Mouse (Mus musculus) C2C12 (cell line): Measurements from ENCODE around the gene Cks1b. TPM values are rescaled to one million over a fixed set of nuclear protein-coding genes. Genes with fewer than 3 reads are reported as not detected.

ENCODE experiments used
- H3K27me3 ChIP-seq: one replicate; pipeline ENCODE4 v1.6.1; 2011; ENCODE audit not compliant: control insufficient read depth, insufficient read depth, insufficient read length
- H3K36me3 ChIP-seq: one replicate; pipeline ENCODE4 v1.6.1; 2011; ENCODE audit not compliant: control insufficient read depth, insufficient read depth
- H3K4me3 ChIP-seq: one replicate; pipeline ENCODE4 v1.5.1; 2011; ENCODE audit warnings: mild to moderate bottlenecking, control low read depth; ENCODE audit not compliant: poor library complexity, insufficient read depth, severe bottlenecking
- H3K79me2 ChIP-seq: one replicate; pipeline ENCODE4 v1.6.1; 2011; ENCODE audit not compliant: control insufficient read depth, insufficient read depth
- H3K79me3 ChIP-seq: one replicate; pipeline ENCODE4 v1.6.1; 2011; ENCODE audit warnings: low read depth, control low read depth
- H3ac ChIP-seq: one replicate; pipeline ENCODE3; 2011; ENCODE audit warnings: low read depth; ENCODE audit not compliant: control insufficient read depth, insufficient read length
- CEBPB ChIP-seq: IDR thresholded peaks from one replicate; pipeline ENCODE4 v1.6.1; 2011; ENCODE audit warnings: low read depth, mild to moderate bottlenecking, control low read depth, moderate library complexity
- CTCF ChIP-seq: IDR thresholded peaks from one replicate; pipeline ENCODE4 v1.5.1; 2011; ENCODE audit not compliant: control insufficient read depth, insufficient read depth, insufficient read length
- FOSL1 ChIP-seq: IDR thresholded peaks from one replicate; pipeline ENCODE4 v1.8.0; 2011; ENCODE audit warnings: mild to moderate bottlenecking, low read length; ENCODE audit not compliant: poor library complexity, insufficient read depth, severe bottlenecking
- MAX ChIP-seq: IDR thresholded peaks from one replicate; pipeline ENCODE4 v1.6.1; 2011; ENCODE audit warnings: mild to moderate bottlenecking, control low read depth
- MYOD1 ChIP-seq: IDR thresholded peaks from one replicate; pipeline ENCODE4 v1.6.1; 2011; ENCODE audit warnings: low read depth; ENCODE audit not compliant: control insufficient read depth, insufficient read length
- MYOG ChIP-seq: IDR thresholded peaks from one replicate; pipeline ENCODE4 v1.6.1; 2011; ENCODE audit not compliant: control insufficient read depth, insufficient read length; ENCODE audit errors: extremely low read depth
- USF1 ChIP-seq: IDR thresholded peaks from one replicate; pipeline ENCODE4 v1.6.1; 2011; ENCODE audit warnings: low read depth, mild to moderate bottlenecking, control low read depth, moderate library complexity
- polyA plus RNA-seq: library from polyadenylated mRNA; unstranded; fragments of >200 nt; fragmentation: generic; extraction: Trizol; gene quantifications from one replicate; pipeline ENCODE4 v1.2.1, GENCODE M21; 2012; ENCODE audit warnings: missing spikeins

The Cks1b gene
- polyA plus RNA-seq, 1 experiment = 446 TPM

GRCm38 (mm10) chr3:89454401-89455177 is 36.4 kb upstream of the Cks1b start, which contains the start of gene Pmvk:
Pmvk (plus strand) TSS chr3:89454541.
- TF ChIP-seq USF1 (no peak), MYOD1 (no peak)
- H3K79me3 ChIP-seq = no peaks in the 10 kb centered on the region

GRCm38 (mm10) chr3:89451916-89452315 is 33.7 kb upstream of the Cks1b start:
- Histone ChIP-seq H3K27me3 (no peaks in the 10 kb centered on the region), H3K79me2 (no peaks in the 10 kb centered on the region), H3K36me3 (no peaks in the 10 kb centered on the region), H3K4me3 (no peak overlapping the region), H3K79me3 (no peaks in the 10 kb centered on the region), H3ac (no peak overlapping the region)
- TF ChIP-seq CTCF = no peak
- no peak for TF ChIP-seq MYOD1
- no peak for TF ChIP-seq FOSL1
- TF ChIP-seq USF1 = no peak
- TF ChIP-seq MYOG = no peak
- no peak for TF ChIP-seq CEBPB
- TF ChIP-seq MAX = no peak

More at GRCm38 (mm10) chr3:89454401-89455177, 36.4 kb upstream of the Cks1b start, which contains the start of gene Pmvk:
- Histone ChIP-seq H3ac (no peak within 1 kb of the TSS), H3K36me3 (no peaks in the 10 kb centered on the region), H3K79me2 (no peaks in the 10 kb centered on the region), H3K4me3 (no peak within 1 kb of the TSS), H3K27me3 (no peaks in the 10 kb centered on the region)

- Histone ChIP-seq H3K36me3 (no peaks in the 10 kb centered on the region), H3ac (no peak overlapping the region), H3K79me3 (no peaks in the 10 kb centered on the region), H3K79me2 (no peaks in the 10 kb centered on the region), H3K4me3 (no peak overlapping the region), H3K27me3 (no peaks in the 10 kb centered on the region)
- peak; percentile 71 for TF ChIP-seq CTCF
- TF ChIP-seq MYOD1 = no peak
Observed at GRCm38 (mm10) chr3:89449541-89449940, 31.4 kb upstream of the Cks1b start.

- no peak overlapping the region for H3ac ChIP-seq
- H3K4me3 ChIP-seq = no peak overlapping the region
- H3K27me3 ChIP-seq = no peaks in the 10 kb centered on the region
- TF ChIP-seq FOSL1 (no peak), CEBPB (no peak), MYOD1 (no peak)
- no peaks in the 10 kb centered on the region for H3K79me2 ChIP-seq
- no peaks in the 10 kb centered on the region for H3K79me3 ChIP-seq
- no peaks in the 10 kb centered on the region for H3K36me3 ChIP-seq
Observed at GRCm38 (mm10) chr3:89448720-89449537, 30.7 kb upstream of the Cks1b start.

- H3ac ChIP-seq = no peak overlapping the region
- peaks cover 1% of the 10 kb centered on the region for H3K79me3 ChIP-seq
- H3K4me3 ChIP-seq = no peak overlapping the region
- no peaks in the 10 kb centered on the region for H3K79me2 ChIP-seq
- H3K36me3 ChIP-seq = no peaks in the 10 kb centered on the region
- TF ChIP-seq FOSL1 (no peak), MYOD1 (no peak), CTCF (no peak), USF1 (no peak), CEBPB (no peak), MYOG (no peak), MAX (no peak)
- H3K27me3 ChIP-seq = no peaks in the 10 kb centered on the region
Observed at GRCm38 (mm10) chr3:89440691-89441090, 22.5 kb upstream of the Cks1b start.

GRCm38 (mm10) chr3:89437269-89437668 is 19.1 kb upstream of the Cks1b start:
- peaks cover 16% of the 10 kb centered on the region for H3K79me3 ChIP-seq
- peak overlapping the region; percentile 49 for H3ac ChIP-seq
- peak overlapping the region; percentile 28 for H3K4me3 ChIP-seq
- H3K79me2 ChIP-seq = peaks cover 28% of the 10 kb centered on the region
- TF ChIP-seq CEBPB = no peak
- TF ChIP-seq USF1 = no peak
- TF ChIP-seq CTCF = no peak
- TF ChIP-seq MYOG = no peak
- no peak for TF ChIP-seq MYOD1
- no peak for TF ChIP-seq FOSL1
- TF ChIP-seq MAX = no peak
- H3K27me3 ChIP-seq = no peaks in the 10 kb centered on the region
- H3K36me3 ChIP-seq = peaks cover 20% of the 10 kb centered on the region
